Mouse (Mus musculus): ENCODE results near the gene Slc22a21.
A peak's percentile ranks its signal among the peaks of the same experiment; 100 is the strongest.
"Not testable (repeated sequence)": the region's sequence is repeated elsewhere in the genome, so short reads cannot be mapped to it uniquely, and the experiment has no call there.

Gene Slc22a21

DNA sequence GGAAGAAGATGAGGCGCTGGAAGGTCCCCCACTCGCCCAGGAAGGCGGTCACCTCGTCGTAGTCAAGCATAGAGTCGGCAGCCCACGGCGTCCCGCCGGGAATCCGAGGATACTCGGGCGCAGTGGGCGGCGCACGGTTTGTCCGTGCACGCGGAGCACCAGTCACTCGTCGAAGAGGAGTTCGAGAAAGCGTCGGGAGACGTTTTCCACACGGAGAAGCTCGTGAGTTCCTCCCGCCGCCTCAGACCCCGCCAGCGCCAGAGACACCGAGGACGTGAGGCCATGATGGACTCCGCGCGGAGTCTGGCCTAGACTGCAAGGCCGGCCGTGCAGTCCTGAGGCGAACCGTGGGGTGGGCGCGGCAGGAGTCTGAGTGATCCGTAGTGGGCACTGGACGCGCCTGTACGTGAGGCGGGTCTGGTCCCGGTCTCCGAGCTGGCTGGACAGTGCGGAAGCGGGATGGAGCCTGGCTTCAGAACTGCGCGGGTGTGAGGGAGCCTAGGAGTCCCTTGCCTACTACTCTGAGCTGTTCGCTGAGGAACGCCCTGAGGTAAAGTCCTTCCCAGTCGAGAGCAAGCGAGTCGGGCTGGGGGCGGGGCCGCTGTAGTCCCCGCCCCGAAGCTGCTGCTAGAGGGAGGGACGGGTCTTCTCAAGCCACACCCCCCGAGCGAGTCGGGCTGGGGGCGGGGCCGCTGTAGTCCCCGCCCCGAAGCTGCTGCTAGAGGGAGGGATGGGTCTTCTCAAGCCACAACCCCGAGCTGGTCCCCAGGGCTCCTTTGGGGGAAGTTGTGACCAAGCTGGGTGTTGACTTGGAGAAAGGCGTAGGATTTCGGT is at the start of gene Slc22a21:
TSS of gene Slc22a21 (minus strand) at position 545 of the 834 bp plus-strand sequence.
- DNase-seq (ENCODE audit: low spot score in 2 of 2) = peak; percentile 61 to 68

- DNase-seq (ENCODE audit: low spot score in 2 of 2) = no peak
These were observed 48.9 kb upstream of the Slc22a21 start for GRCm38 (mm10) chr11:54028997-54029396.

- DNase-seq (ENCODE audit: low spot score in 2 of 2) = peak; percentile 76 to 78
These were observed 48.2 kb upstream of the Slc22a21 start, which contains the start of gene Slc22a4 for GRCm38 (mm10) chr11:54028044-54028951. Gene Slc22a4 (minus strand): TSS chr11:54028090.

DNA sequence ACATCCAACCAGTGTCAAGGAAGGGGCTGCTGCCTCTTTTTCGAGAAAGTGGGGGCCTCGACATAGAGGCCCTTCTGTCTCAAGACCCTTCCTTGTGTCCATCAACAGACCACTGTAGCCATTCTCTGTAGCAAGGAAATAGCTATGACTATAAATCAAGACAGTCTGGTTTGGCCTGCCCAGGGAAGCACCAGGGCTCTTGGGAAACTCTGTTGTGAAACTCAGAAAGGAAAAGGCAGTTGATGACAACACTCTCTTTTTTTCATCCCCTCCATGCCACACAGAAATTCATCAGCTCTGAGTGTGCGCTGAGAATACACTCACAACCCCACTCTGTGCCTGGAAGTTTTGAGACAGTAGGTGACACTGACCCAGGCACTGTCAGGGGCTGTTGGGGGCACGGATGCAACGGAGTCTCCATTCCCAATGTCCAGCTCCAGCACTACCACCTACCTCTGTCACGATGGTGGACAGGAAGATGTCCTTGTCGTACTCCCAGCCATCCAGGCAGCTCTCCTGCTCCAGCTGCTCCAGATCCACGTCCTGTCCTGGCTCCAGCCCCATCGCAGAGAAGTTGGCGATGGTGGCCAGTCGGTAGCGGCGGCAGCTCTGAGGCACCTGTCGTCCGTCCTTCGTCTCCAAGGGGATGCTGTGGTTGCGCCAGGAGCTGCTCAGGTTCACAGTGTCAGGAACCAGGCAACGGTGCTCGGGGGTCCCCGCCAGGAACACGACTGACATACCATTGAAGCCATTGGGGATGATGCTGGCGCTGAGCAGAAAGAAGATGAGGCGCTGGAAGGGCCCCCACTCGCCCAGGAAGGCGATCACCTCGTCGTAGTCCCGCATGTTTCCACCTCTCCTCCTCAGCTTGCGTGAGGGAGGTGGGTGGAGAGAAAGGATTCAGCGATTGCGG is 47.3 kb upstream of the Slc22a21 start:
- DNase-seq (ENCODE audit: low spot score in 2 of 2) = no peak

DNA sequence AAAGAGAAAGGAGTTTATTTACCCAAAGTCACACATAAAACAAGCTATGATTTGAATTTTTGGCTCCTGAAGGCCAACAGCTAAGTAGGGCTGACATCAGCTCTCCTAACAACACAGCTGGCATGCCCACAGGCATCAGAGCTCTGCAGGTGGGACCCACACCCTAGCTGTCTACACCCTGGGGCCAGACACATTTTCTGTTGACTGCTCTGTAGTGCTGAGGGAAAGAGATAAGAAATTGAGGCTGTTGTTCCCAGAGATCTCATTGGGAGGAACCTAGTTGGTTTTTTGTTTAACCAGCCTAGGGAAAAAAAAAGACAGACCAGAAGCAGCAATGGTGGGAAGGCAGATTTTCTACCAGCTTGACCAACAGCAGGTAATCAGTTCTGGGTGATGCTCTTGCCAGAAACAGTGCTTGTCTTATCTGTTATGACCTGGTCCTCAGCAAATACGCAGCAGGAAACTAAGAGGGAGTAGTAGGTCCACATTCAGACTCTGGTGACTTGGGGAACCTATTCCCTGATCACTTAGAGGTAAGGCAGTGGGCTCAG is 46.4 kb upstream of the Slc22a21 start:
- no peak for DNase-seq (ENCODE audit: low spot score in 2 of 2)

GRCm38 (mm10) chr11:54021396-54022093 is 41.4 kb upstream of the Slc22a21 start:
- DNase-seq (ENCODE audit: low spot score in 2 of 2) = no peak

DNA sequence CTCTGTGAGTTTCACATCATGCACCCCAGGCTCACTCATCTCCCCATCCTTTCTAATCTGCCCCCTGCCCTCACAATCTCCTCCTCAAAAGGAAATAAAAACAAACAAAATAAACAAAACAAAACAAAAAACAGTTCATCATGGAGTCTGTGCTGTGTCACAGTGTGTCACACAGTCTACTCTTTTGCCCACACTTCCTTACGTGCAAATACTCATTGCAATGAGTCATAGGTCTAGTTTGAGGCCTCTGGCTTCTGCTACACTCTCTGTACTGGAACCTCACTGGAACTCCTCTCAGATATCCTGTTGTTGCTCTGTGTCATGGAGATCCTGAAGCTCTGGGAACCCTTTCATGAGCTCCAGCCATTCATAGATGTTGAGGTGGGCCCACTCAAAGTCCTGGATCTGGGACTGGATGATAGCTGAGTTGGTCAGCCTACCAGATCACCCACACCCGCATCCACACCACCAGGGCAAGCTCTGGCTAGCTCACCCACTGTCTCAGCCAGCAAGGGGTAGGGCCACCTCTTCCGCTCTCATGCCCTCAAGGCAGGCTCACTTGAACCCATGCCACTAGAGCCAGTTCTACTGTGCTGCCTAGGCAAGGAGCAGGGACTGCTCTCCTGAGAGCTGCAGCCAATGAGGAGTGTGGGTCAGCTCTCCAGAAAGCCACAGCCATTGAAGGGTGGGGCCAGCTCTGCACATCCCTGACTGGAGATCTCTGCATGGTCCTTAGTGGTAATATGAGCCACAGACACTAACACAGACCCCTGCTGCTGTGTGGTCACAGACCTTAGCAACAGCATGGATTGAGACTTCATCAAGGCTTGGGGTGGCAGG is 39.0 kb upstream of the Slc22a21 start:
- DNase-seq (ENCODE audit: low spot score in 2 of 2) = no peak

- DNase-seq (ENCODE audit: low spot score in 2 of 2) = no peak
These were observed 37.5 kb upstream of the Slc22a21 start for GRCm38 (mm10) chr11:54017596-54017995.

GRCm38 (mm10) chr11:54016051-54016450 is 35.9 kb upstream of the Slc22a21 start:
- DNase-seq (ENCODE audit: low spot score in 2 of 2) = no peak

DNA sequence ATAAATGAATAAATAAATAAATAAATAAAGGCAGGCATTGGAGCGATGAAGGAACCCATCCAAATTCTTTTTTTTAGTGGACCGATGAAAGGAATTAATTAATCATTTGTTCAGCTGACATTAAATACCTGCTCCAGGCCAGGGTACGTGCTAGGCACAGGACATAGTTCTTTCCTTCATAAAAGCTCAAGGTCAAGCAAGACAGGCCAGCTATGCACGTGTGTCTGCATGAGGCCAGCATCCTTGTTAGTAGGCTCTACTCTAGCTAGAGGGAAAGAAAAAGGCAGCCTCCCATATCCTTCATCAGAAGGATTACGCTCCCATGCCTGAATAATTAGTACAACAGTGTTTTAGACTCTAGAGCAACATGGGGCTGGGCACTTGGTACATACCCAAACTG is 32.8 kb upstream of the Slc22a21 start:
- no peak for DNase-seq (ENCODE audit: low spot score in 2 of 2)

DNA sequence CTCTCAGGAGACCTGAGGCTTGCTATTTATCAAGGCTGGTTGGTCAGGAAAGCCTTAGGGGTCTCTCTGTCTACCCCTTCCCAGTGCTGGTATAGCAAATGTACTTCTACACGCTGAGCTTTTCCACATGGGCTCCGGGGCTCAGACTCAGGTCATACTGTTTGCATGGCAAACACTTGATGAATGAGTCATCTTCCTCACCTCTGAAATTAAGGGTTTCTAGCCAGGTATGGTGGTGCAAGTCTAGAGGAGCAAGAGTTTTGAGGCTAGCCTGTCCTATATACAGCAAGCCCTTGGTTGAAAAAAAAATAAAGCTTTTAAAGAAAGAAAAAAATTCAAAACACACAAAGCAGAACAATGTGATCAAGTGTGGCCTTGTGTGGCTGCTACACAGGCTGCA is 31.1 kb upstream of the Slc22a21 start:
- no peak for DNase-seq (ENCODE audit: low spot score in 2 of 2)

DNA sequence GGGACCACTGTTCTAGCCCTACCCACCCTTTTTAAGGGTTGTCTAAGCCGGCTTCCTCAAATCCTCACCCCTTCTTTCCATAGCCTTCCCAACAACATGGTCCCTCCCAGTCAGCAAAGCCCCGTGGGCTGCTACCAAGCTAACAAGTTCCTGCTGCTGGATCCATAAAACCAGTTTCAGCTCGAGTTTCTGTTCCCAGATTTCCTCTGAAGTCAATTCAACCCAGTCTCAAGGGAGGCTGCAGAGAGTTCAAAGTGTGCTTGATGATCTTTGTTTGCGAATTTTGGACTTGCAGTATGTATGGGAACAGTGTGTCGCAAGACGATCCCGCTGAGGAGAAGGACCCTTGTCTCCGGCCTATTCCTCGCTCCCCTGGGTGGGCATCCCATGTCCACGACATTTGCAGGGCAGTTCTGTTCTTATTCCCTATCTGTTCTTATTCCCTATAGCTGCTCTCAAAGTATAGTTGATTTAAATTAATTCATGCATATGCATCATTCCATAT is 28.3 kb upstream of the Slc22a21 start:
- no peak for DNase-seq (ENCODE audit: low spot score in 2 of 2)

GRCm38 (mm10) chr11:54007717-54008116 is 27.6 kb upstream of the Slc22a21 start:
- DNase-seq (ENCODE audit: low spot score in 2 of 2) = no peak

DNA sequence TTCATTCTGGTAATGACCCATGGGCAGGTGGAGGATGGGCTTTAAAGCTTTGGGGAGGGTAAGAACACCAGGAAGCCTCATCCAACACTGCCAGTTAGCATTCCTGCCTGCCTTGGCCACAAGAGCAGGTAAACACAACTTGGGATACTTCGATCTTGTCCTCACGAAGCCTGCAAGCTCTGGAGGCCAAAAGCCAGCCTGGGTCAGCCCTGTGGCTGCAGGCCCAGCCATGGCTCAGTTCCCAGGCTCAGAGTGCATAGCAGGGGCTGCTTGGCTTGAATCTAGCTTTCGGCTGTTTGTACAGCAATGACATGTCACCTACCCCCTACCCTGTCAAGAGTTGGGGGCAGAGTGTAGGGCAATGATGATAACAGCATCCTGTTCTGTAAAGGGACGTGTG is 26.8 kb upstream of the Slc22a21 start:
- DNase-seq (ENCODE audit: low spot score in 2 of 2) = peak in 1 of 2 experiments; percentile 17

DNA sequence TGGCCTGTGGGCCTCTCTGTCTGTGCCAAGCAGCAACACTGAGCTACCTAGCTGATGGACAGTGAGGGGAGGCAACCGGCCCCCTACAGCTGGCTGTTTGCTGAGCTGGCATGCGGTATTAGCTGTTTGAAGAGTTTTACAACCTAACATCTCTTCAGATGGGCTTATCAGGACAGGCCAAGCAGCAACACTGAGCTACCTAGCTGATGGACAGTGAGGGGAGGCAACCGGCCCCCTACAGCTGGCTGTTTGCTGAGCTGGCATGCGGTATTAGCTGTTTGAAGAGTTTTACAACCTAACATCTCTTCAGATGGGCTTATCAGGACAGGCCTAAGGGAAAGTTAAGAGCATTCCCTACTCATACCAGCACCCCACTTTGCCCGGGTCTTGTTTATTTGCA is 26.2 kb upstream of the Slc22a21 start:
- DNase-seq (ENCODE audit: low spot score in 2 of 2) = not testable (repeated sequence)

DNA sequence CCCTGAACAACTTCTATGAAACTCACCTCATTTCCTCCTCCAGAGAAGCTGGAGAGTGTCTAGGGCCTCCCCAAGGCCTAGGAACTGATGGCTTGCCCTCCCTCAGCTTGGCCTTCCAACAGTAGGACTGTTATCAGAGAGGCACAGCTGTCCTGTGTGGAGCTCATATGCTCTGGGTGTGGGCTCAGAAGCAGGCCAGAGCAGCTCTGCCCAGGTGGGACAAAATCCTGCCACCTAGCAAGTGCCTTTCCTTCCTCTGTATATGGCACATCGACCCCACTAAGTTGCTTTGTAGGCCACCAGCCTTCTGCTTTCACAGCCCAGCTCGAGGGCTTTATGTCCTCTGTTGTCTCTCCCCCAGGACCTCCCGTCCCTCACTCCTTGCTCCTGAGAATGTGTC is 24.6 kb upstream of the Slc22a21 start:
- DNase-seq (ENCODE audit: low spot score in 2 of 2) = no peak

DNA sequence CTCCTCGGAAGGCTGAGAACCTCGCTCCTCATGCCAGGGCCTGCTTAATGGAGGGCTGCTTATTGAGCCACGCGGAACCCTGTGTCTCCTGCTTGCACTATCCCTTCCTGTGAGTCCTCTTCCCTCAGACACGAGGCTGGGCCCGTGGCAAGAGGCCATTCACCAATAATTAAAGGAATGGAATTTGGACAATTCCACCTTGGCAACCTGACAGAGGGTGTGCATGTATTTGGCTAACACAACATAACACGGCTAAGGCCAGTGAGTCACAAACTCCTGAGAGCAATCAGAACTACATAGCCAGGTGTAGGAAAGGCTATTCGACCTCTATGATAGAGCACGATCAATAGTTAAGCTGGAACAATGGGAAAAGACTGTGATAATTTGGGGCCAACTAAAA is 24.1 kb upstream of the Slc22a21 start:
- DNase-seq (ENCODE audit: low spot score in 2 of 2) = peak in 1 of 2 experiments; percentile 49

DNA sequence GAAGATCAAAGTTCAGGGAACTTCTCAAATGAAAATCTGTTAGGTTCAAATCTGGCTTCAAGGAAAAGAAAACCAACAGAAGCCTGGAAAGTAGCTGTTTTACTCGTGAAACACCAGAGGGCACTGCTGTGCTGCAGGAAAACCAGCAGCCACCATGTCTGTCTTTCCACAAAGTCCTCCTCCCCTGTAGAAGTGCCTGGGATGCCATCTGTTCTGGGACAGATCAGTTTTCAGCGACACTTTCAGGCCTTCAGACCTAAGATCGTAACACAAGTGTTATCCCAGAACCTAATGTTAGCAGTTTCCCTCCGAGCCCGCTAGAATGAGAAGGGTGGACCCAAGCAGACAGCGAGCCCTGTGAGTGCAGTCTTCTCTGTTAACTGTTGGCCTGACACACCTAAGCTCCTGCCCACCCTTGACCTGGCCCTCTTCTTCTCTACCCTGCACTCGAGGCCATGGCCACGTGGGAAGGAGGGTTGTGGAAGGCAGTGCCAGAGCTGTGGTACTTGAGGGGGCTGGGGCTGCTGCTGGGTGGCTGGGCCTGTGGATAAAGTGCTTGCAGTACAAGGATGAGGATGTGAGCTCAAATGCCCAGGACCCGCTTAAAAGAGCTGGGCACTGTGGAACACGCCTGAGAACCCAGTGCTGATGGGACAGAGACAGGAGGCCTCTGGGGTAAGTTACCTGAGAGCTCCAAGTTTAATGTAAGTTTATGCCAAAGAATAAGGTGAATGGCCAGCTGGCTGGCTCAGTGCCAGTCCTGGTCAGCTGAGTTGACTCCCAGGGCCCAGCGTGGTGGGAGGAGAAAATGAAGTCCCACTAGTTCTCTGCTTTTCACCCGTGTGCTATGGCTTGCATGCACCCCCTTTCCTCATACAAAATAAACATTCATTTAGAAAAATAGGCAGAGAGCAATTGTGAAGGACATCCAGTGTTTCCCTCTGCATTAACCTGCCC is 22.9 kb upstream of the Slc22a21 start:
- peak in 1 of 2 experiments; percentile 30 for DNase-seq (ENCODE audit: low spot score in 2 of 2)
